Mouse (Mus musculus) gastrocnemius, adult 18-20 months (tissue): ENCODE measurements around the gene Zfp28. TPM values are rescaled to one million over a fixed set of nuclear protein-coding genes. Genes with fewer than 3 reads are reported as not detected.
"Not testable (repeated sequence)": the region's sequence is repeated elsewhere in the genome, so short reads cannot be mapped to it uniquely, and the experiment has no call there.

Experiments used
- DNase-seq: peaks from one replicate; pipeline ENCODE4 v3.0.0; 2021; ENCODE audit warnings: low spot score
- long read RNA-seq, 2 experiments: library from polyadenylated mRNA; stranded (forward); transcript quantifications; one replicate each; pipeline ENCODE4 v2.0.0; 2021
- total RNA-seq, 2 experiments: library from RNA; stranded (reverse); gene quantifications; 2 replicates each; pipeline ENCODE4 v1.2.3; 2021

Gene Zfp28
- 1 to 10 TPM in 1 of 2 experiments, under 1 TPM in 1; 0.90 to 1.0 TPM for total RNA-seq
- long read RNA-seq, experiment 1, partial matches to known transcripts = 0 of 2 reads
- long read RNA-seq, experiment 1, other reads (novel, unspliced or antisense) = 2 of 2 reads
- long read RNA-seq, experiment 2, full-length matches to known transcripts = 1 of 3 reads
- long read RNA-seq, experiment 2, partial matches to known transcripts = 0 of 3 reads
- long read RNA-seq, experiment 2, other reads (novel, unspliced or antisense) = 2 of 3 reads

DNA sequence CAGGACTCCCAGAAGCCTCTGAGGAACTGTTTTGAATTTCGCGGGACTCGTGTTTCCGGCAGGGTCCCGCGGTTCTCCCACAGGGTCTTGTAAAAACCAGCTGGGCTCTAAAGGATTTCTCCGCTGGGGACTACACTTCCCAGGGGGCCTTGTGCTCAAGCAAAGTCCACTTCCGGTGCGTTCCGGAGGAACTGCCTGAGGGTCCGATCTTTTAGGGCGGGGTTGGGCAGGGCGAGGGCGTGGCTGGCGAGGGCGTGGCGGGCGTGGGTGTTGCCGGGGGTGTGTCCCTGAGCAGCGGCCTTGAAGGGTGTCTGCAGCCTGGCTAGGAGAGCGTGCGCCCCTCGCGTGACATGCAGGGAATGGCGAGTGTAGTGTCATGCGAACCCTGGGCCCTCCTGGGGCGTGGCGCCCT lies at the start of gene Zfp28:
TSS of gene Zfp28 (plus strand) at position 252 of the 412 bp plus-strand sequence.
- peak; percentile 95 for DNase-seq

- no peak for DNase-seq
Observed at GRCm38 (mm10) chr7:6339865-6340264, 43.2 kb upstream of the Zfp28 start.

DNA sequence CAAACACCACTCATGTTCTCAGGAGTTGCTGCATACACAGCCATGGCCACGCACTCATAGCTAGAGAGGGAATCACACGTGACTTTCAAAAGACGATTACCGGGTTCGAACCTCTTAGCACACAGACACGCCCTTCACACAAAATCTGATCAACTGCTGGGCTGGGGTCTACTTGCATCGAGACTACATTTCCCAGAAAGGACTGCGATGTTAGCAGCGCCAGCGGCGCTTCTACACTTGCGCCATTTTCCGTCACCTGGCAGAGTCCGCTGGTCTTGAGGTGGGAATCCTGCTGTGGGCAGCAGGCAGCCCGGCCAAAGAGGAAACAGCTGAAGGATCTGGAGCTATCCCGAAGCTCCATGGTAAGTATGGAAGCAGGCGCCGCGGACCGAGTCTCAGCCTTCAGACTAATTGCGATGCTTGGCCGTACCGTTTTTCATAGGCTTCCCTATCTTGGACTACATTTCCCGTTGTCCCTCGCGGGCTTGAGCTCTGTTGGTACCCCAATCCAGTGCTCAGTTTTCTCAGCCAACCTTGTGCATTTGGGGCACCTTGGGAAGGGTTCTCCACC lies 39.5 kb upstream of the Zfp28 start, which contains the start of gene Gm3854:
TSS of gene Gm3854 (plus strand) at position 259 of the 571 bp plus-strand sequence.
- DNase-seq = peak; percentile 45

DNA sequence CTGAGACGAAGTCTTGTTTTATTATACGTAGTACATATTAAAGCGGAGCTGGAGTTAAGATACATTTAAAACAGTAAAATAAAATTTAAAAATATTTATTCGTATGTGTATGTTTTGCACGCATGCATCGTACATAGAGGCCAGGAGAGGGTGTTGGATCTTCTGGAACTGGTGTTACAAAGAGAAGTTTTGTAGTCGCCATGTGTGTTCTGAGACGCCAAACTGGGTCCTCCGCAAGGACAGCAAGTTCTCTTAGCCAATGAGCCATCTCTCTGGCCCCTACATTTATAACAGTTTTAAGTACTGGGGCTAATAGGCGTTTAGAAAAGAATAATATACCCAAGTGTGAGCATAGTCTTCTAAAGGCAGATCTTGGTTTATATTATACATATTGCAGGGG lies 39.0 kb upstream of the Zfp28 start:
- DNase-seq = no peak

GRCm38 (mm10) chr7:6358121-6358520 lies 25.0 kb upstream of the Zfp28 start:
- DNase-seq = no peak

- peak; percentile 39 for DNase-seq
Observed at GRCm38 (mm10) chr7:6358937-6359590, 24.0 kb upstream of the Zfp28 start.

- DNase-seq = no peak
Observed at GRCm38 (mm10) chr7:6360477-6361060, 22.5 kb upstream of the Zfp28 start.

GRCm38 (mm10) chr7:6361756-6362155 lies 21.3 kb upstream of the Zfp28 start:
- DNase-seq = no peak

GRCm38 (mm10) chr7:6362268-6363046 lies 20.6 kb upstream of the Zfp28 start:
- DNase-seq = peak; percentile 99

DNA sequence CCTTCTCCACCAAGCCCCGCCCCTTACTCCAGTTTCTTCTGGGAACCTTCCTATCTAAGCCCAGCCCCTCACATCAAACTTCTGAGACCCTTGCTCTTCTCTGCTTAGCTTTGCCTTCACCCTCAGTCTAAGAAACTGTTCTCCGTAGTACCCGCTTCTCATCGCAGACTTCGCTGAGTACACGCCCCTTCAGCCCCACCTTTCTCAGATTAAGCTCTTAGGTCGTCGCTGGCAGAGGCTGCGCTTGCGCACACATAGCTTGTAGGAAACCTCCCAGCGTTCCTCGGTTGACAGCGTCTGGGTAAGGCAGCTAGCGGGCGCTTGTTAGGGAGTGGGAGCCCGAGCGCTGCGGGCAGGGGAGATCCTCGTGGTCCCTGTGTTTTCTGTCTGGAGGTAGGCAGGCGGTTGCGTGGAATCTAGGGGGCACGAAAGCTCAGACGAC lies 20.0 kb upstream of the Zfp28 start, which contains the start of gene Zfp78:
TSS of gene Zfp78 (plus strand) at position 234 of the 442 bp plus-strand sequence.
- no peak for DNase-seq

DNA sequence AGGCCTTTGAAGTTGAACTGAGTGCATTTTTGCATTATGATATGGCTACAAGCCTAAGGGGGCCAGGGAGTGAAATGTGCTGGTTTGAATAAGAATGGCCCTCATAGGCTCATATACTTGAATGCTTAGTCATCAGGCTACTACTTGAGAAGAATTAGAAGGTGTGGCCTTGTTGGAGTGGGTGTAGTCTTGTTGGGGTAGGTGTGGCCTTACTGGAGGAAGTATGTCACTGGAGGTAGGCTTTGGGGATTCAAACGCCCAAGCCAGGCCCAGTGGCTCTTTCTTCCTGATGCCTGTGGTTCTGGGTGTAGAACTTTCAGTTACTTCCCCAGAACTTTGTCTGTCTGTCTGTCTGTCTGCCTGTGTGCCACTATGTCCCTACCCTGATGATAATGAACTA lies 18.3 kb upstream of the Zfp28 start:
- DNase-seq = no peak

- no peak for DNase-seq
Observed at GRCm38 (mm10) chr7:6367185-6367584, 15.9 kb upstream of the Zfp28 start.

DNA sequence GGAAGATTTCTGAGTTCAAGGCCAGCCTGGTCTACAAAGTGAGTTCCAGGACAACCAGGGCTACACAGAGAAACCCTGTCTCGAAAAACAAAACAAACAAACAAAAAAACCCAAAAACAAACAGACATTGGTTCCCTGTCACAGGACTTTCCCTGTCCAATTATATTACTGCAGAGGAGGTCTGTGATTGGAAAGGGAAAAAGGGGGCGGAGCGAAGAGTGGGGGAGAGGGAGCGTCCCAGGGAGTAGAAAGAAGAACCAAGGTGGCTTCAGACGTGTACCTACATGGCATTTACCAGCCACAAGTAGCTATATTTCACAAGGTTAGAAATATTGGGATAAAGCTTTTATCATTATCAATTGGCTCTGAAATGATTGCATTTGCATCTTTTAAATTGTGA lies 14.9 kb upstream of the Zfp28 start:
- DNase-seq = not testable (repeated sequence)

DNA sequence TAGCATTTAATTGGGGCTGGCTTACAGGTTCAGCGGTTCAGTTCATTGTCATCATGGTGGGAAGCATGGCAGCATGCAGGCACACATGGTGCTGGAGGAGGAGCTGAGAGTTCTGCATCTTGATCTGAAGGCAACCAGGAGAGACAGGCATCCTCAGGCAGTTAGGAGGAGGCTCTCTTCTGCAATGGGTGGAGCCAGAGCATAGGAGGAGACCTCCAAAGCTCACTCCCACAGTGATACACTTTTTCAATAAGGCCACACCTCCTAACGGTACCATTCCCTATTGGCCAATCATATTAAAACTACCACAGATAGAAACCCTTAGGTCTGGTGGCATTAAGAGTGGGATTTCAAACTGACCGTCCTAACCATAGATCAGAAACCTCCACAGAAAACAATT lies 13.6 kb upstream of the Zfp28 start:
- no peak for DNase-seq

DNA sequence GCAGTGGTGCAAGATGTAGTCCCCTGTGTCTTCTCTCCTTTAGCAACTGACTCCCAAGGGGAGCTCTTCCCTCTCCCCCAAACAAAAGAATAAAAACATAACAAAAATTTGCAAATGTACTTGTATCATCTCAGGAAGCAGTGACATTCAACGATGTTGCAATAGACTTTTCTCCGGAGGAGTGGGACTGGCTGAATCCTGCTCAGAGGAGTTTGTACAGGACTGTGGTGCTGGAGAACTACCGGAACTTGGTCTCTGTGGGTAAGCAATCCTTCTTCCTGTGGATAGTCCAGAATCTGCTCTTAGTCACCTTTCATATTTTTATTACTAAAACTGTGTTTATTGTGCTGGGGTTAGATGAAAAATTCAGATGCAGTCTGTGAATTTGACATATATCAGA lies 10.1 kb upstream of the Zfp28 start:
- no peak for DNase-seq

DNA sequence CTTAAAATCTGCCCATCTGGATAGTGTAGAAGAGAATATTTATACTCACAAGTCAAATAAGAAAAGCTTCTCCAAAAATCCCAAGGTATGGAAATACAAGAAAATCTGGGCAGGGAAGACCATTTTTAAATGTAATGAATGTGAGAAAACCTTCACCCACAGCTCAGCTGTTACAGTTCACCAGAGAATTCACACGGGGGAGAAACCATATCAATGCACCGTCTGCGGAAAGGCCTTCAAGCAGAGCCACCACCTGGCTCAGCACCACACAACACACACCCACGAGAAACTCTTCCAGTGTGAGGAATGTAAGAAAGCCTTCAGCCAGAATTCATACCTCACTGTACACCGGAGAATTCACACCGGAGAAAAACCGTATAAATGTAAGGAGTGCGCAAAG lies 4.7 kb upstream of the Zfp28 start:
- no peak for DNase-seq

- DNase-seq = no peak
Observed at GRCm38 (mm10) chr7:6381431-6381830, 1.7 kb upstream of the Zfp28 start.

DNA sequence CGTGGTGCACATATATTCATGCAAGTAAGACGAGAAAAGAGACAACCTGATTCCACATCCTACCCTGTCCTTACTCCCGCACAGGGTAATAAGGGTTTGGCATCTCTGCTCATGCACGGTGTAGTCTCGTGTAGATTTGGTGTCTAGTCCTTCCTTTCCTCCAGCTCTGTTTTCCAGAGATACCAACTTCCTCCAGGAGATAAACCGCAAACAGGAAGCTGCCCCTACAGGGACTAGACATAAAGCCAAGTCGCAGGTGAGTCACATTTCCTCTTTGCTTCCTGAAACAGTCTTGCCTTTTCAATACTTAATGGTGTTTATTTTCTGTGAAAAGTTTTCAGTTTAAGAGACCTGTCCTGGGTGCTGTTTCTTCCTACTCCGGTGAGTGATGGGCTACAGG lies 916 bp downstream of the Zfp28 start:
- DNase-seq = no peak

GRCm38 (mm10) chr7:6386995-6387394 lies 3.9 kb downstream of the Zfp28 start:
- DNase-seq = peak; percentile 32

DNA sequence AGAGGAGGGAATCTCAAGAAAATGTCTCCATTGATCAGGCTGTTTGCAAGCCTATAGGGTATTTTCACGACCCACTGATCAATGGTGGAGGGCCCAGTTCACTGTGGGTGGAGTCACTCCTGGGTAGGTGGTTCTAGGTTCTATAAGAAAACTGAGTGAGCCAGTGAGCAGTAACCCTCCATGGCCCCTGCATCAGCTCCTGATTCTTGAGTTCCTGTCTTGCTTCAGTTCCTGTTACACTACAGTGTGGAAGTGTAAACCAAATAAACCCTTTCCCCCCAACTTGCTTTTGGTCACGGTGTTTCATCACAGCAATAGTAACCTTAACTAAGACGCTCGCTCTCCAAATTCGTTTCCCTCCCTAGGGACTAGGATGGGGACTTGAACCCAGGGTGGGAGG lies 5.9 kb downstream of the Zfp28 start:
- no peak for DNase-seq

GRCm38 (mm10) chr7:6389449-6389848 lies 6.4 kb downstream of the Zfp28 start:
- no peak for DNase-seq
